Mouse (Mus musculus) limb, embryonic 12.5 days (tissue): Measurements from ENCODE around the gene Atf1. TPM values are rescaled to one million over a fixed set of nuclear protein-coding genes. Genes with fewer than 3 reads are reported as not detected.
"Not testable (repeated sequence)": the region's sequence is repeated elsewhere in the genome, so short reads cannot be mapped to it uniquely, and the experiment has no call there.

ENCODE experiments used
- ATAC-seq: fragments of 200-750 bp; cut with Nextera tagmentation; 2 replicates; pipeline ENCODE4 v1.8.0; 2017; ENCODE audit warnings: low read depth, moderate TSS enrichment; ENCODE audit not compliant: insufficient number of reproducible peaks, insufficient read depth, low FRiP score, low TSS enrichment
- H3K27ac ChIP-seq: fragments of 300-500 bp; sonication (generic); 2 replicates; pipeline ENCODE4 v1.5.1; 2016; ENCODE audit warnings: mild to moderate bottlenecking, moderate library complexity
- H3K27me3 ChIP-seq: fragments of 300-500 bp; sonication (generic); 2 replicates; pipeline ENCODE4 v1.6.1; 2016; ENCODE audit warnings: mild to moderate bottlenecking, moderate library complexity
- H3K36me3 ChIP-seq: fragments of 300-500 bp; sonication (generic); 2 replicates; pipeline ENCODE4 v1.6.1; 2016; ENCODE audit warnings: mild to moderate bottlenecking, moderate library complexity
- H3K4me1 ChIP-seq: fragments of 300-500 bp; sonication (generic); replicated peaks from 2 replicates; pipeline ENCODE4 v1.6.1; 2016
- H3K4me2 ChIP-seq: fragments of 300-500 bp; sonication (generic); 2 replicates; pipeline ENCODE4 v1.6.1; 2016; ENCODE audit warnings: mild to moderate bottlenecking, moderate library complexity
- H3K4me3 ChIP-seq: fragments of 300-500 bp; sonication (generic); replicated peaks from 2 replicates; pipeline ENCODE4 v1.5.1; 2016; ENCODE audit warnings: mild to moderate bottlenecking
- H3K9ac ChIP-seq: fragments of 300-500 bp; sonication (generic); replicated peaks from 2 replicates; pipeline ENCODE4 v1.6.1; 2016; ENCODE audit warnings: mild to moderate bottlenecking, moderate library complexity
- H3K9me3 ChIP-seq: fragments of 300-500 bp; sonication (generic); 2 replicates; pipeline ENCODE4 v1.6.1; 2016; ENCODE audit warnings: mild to moderate bottlenecking, moderate library complexity
- WGBS: fragments of 180-500 bp; shearing (Covaris S2); methylation state at CpG from one replicate; pipeline ENCODE4 v1.1.7; 2016; 5-methylcytosine and 5-hydroxymethylcytosine counted together
- polyA plus RNA-seq: library from polyadenylated mRNA; unstranded; fragments of >200 nt; fragmentation: Nextera tagmentation; extraction: Ambion mirVana; gene quantifications from 2 replicates; pipeline ENCODE4 v1.2.1, GENCODE M21; 2016

The Atf1 gene
- polyA plus RNA-seq, 1 experiment from 2014 or later: 53.0 TPM

GRCm38 (mm10) chr15:100236952-100237351, 9.3 kb downstream of the Atf1 start:
- no peak overlapping the region for H3K9ac ChIP-seq
- no peak overlapping the region for H3K27ac ChIP-seq
- no peak for ATAC-seq

GRCm38 (mm10) chr15:100241780-100242179, 14.2 kb downstream of the Atf1 start:
- no peaks in the 10 kb centered on the region for H3K4me1 ChIP-seq
- no peaks in the 10 kb centered on the region for H3K9me3 ChIP-seq
- H3K36me3 ChIP-seq: peaks cover 96% of the 10 kb centered on the region
- ATAC-seq: no peak
- no peak overlapping the region for H3K4me3 ChIP-seq
- H3K9ac ChIP-seq: no peak overlapping the region
- H3K4me2 ChIP-seq: no peak overlapping the region
- WGBS: 94% methylated on average over 6 of the region's 6 CpGs
- no peak overlapping the region for H3K27ac ChIP-seq
- no peaks in the 10 kb centered on the region for H3K27me3 ChIP-seq

More at GRCm38 (mm10) chr15:100236952-100237351, 9.3 kb downstream of the Atf1 start:
- WGBS: 93% methylated on average over 6 of the region's 6 CpGs
- Histone ChIP-seq H3K4me2 (no peak overlapping the region), H3K4me1 (no peaks in the 10 kb centered on the region), H3K4me3 (no peak overlapping the region), H3K36me3 (peaks cover 91% of the 10 kb centered on the region), H3K27me3 (no peaks in the 10 kb centered on the region), H3K9me3 (no peaks in the 10 kb centered on the region)

DNA sequence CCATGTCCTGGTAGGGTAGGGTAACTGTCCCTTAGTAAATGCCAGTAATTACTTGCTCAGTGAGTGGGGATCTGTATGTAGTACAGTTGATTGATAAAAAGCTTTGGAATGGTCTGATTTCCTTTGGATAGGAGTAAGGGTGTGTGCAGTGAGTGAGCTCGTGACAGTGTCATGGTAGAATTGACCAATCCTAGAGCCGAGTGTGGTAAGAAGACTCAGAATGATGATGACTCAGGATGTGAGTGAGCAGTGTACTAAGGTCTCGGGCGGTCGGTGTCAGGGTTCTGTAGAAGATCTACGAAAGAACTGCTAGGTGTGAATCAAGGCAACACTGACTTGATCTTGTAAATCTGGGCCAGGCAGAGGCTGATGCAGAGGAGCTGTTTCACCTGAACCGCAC, 18.3 kb downstream of the Atf1 start:
- 96% methylated on average over 7 of the region's 7 CpGs for WGBS
- no peak for ATAC-seq
- H3K27ac ChIP-seq: no peak overlapping the region

GRCm38 (mm10) chr15:100247296-100247695, 19.7 kb downstream of the Atf1 start:
- ATAC-seq: no peak
- Histone ChIP-seq H3K4me2 (no peak overlapping the region), H3K36me3 (peaks cover 98% of the 10 kb centered on the region), H3K9me3 (no peaks in the 10 kb centered on the region), H3K4me3 (no peak overlapping the region), H3K27me3 (no peaks in the 10 kb centered on the region), H3K4me1 (no peaks in the 10 kb centered on the region), H3K27ac (no peak overlapping the region), H3K9ac (no peak overlapping the region)
- 95% methylated on average over 9 of the region's 9 CpGs for whole genome bisulfite sequencing

More for the DNA sequence above, 18.3 kb downstream of the Atf1 start:
- H3K4me3 ChIP-seq: no peak overlapping the region
- no peaks in the 10 kb centered on the region for H3K4me1 ChIP-seq
- H3K36me3 ChIP-seq: peaks cover 98% of the 10 kb centered on the region
- H3K4me2 ChIP-seq: no peak overlapping the region
- no peaks in the 10 kb centered on the region for H3K27me3 ChIP-seq
- H3K9me3 ChIP-seq: no peaks in the 10 kb centered on the region
- no peak overlapping the region for H3K9ac ChIP-seq

- Histone ChIP-seq H3K4me2 (no peak overlapping the region), H3K9me3 (no peaks in the 10 kb centered on the region), H3K27me3 (no peaks in the 10 kb centered on the region), H3K4me1 (no peaks in the 10 kb centered on the region), H3K36me3 (peaks cover 97% of the 10 kb centered on the region), H3K4me3 (no peak overlapping the region), H3K9ac (no peak overlapping the region), H3K27ac (no peak overlapping the region)
- no peak for ATAC-seq
- 96% methylated on average over 6 of the region's 6 CpGs for WGBS
Observed at GRCm38 (mm10) chr15:100248665-100249433, 21.2 kb downstream of the Atf1 start.

DNA sequence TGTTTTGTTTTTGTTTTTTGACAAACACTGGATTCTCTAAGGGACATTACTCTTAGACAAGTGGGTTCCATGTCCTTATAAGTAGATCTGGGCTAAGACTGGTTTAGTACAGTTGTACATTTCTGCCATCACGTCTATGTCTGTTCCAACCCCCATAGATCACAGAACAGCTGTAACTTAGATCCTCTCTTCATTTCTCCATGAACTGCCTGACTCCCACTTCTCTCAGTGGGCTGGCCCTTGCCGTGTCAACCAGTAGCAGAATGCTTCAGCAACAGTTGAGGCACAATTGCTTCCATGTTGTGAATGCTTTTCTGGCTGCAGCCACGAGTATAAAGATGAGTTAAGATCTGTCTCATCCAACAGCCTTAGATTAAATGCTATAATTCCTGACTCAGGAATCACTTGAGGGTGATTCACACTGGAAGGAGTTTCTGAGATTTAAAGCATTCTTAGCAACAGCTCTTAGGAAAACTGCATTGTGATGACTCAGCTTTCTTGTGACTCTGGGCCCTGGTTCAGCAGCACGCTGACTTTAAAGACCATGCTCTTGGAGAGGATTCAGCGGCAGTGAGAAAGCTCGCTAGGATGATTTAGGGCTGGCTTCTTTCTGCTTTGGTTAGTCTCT, 23.6 kb downstream of the Atf1 start:
- H3K9ac ChIP-seq: no peak overlapping the region
- peaks cover 99% of the 10 kb centered on the region for H3K36me3 ChIP-seq
- no peak overlapping the region for H3K4me3 ChIP-seq
- H3K4me1 ChIP-seq: no peaks in the 10 kb centered on the region
- no peak for ATAC-seq
- no peaks in the 10 kb centered on the region for H3K27me3 ChIP-seq
- no peak overlapping the region for H3K27ac ChIP-seq
- no peak overlapping the region for H3K4me2 ChIP-seq
- H3K9me3 ChIP-seq: no peaks in the 10 kb centered on the region
- WGBS: 94% methylated on average over 6 of the region's 6 CpGs

DNA sequence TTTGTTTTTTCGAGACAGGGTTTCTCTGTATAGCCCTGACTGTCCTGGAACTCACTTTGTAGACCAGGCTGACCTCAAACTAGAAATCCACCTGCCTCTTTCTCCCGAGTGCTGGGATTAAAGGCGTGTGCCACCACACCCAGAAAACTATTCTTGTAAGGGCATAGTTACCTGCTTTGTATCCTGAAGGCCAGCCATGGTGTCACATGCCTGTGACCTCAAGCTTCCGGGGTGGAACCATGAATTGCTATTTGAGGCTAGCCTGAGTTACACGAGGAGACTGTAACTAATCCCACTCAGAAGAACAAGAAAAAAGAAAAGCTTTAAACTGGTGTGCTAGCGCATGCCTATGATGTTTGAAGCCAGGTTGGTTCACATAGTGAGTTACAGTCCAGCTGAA, 28.8 kb downstream of the Atf1 start:
- Histone ChIP-seq H3K27ac (no peak overlapping the region), H3K4me3 (no peak overlapping the region), H3K4me2 (no peak overlapping the region), H3K36me3 (peaks cover 86% of the 10 kb centered on the region), H3K4me1 (no peaks in the 10 kb centered on the region), H3K9ac (no peak overlapping the region), H3K27me3 (no peaks in the 10 kb centered on the region), H3K9me3 (no peaks in the 10 kb centered on the region)
- no peak for ATAC-seq
- WGBS: 88% methylated on average over 6 of the region's 6 CpGs

DNA sequence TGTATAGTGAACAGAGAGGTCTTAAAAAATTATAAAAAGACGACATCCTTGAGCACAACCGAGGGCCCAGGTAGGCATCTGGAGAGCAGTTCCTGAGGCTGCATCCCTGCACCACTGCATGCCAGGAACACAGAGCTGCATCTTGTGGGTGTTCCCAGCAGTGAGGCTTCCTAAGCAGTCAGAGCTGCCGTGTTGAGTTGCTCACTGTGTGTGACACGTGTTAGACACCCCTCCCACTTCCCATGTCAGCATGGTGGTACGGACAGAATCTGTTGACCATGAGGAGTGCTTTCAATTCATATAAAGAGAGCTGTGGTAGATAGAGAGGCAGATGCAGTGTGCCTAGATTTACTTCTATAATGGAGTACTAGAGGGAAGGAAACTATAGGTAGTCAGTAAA, 29.7 kb downstream of the Atf1 start:
- Histone ChIP-seq H3K4me2 (no peak overlapping the region), H3K9me3 (no peaks in the 10 kb centered on the region), H3K27me3 (no peaks in the 10 kb centered on the region), H3K4me1 (no peaks in the 10 kb centered on the region), H3K27ac (no peak overlapping the region), H3K9ac (no peak overlapping the region), H3K4me3 (no peak overlapping the region), H3K36me3 (peaks cover 79% of the 10 kb centered on the region)
- 88% methylated on average over 5 of the region's 5 CpGs for WGBS
- ATAC-seq: no peak

GRCm38 (mm10) chr15:100258646-100259425, 31.2 kb downstream of the Atf1 start:
- peaks cover 65% of the 10 kb centered on the region for H3K36me3 ChIP-seq
- H3K27me3 ChIP-seq: no peaks in the 10 kb centered on the region
- H3K4me3 ChIP-seq: no peak overlapping the region
- H3K4me2 ChIP-seq: no peak overlapping the region
- no peaks in the 10 kb centered on the region for H3K9me3 ChIP-seq
- no peak overlapping the region for H3K27ac ChIP-seq
- no peak overlapping the region for H3K9ac ChIP-seq
- no peak for ATAC-seq
- WGBS: 95% methylated on average over 7 of the region's 7 CpGs
- no peaks in the 10 kb centered on the region for H3K4me1 ChIP-seq

- peaks cover 50% of the 10 kb centered on the region for H3K36me3 ChIP-seq
- not testable (repeated sequence) for H3K4me2 ChIP-seq, H3K27me3 ChIP-seq, H3K4me1 ChIP-seq, H3K9me3 ChIP-seq, H3K27ac ChIP-seq, H3K9ac ChIP-seq, H3K4me3 ChIP-seq, ATAC-seq
- WGBS: 91% methylated on average over 6 of the region's 7 CpGs
Observed at GRCm38 (mm10) chr15:100260351-100260750, 32.7 kb downstream of the Atf1 start.

DNA sequence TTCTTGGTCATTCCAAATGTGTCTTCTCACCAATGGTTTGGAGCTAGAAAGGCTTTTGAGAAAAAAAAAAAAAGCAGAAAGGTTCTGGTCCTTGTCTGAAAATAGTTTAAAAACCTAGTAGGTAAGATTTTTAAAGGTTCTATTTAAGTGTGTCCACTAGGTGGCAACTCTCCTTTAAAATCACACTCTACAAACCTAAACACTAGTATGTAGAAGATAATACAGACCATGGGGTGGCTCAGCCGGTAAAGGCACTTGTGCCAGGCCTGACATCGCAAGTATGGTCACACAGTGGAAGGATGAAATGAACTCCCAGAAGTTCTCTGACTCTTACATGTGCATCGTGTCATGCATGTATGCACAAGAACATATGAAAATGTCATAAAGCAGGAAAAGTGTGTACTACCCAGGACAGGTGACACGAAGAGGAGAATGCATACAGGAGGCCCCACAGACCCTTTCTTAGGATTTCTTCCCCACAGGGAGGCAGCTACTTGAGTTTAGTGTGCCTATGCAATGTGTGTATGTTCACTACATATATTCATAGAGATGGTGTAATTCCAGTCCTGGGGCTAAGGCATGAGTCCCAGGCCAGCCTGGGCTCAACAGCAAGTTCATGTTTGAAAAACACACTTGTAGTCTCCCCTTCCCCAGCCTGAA, 35.8 kb downstream of the Atf1 start:
- Histone ChIP-seq H3K9me3 (no peaks in the 10 kb centered on the region), H3K27me3 (no peaks in the 10 kb centered on the region), H3K4me2 (no peak overlapping the region), H3K36me3 (peaks cover 20% of the 10 kb centered on the region), H3K9ac (no peak overlapping the region), H3K4me3 (no peak overlapping the region), H3K27ac (no peak overlapping the region), H3K4me1 (no peaks in the 10 kb centered on the region)
- ATAC-seq: no peak
- 18% methylated on average over 4 of the region's 4 CpGs for WGBS
